Mouse (Mus musculus) embryonic fibroblast, embryonic 13.5 days (primary cell): ENCODE data around the gene Proser3. TPM values are rescaled to one million over a fixed set of nuclear protein-coding genes. Genes with fewer than 3 reads are reported as not detected.

Experiments
- H3K27ac ChIP-seq: 2 replicates; pipeline ENCODE4 v1.5.1; 2012; ENCODE audit warnings: low read length, control low read depth, inconsistent platforms; ENCODE audit not compliant: insufficient read depth
- H3K4me1 ChIP-seq: 2 replicates; pipeline ENCODE4 v1.6.1; 2011; ENCODE audit warnings: low read length; ENCODE audit not compliant: control insufficient read depth, insufficient read depth
- H3K4me3 ChIP-seq: 2 replicates; pipeline ENCODE4 v1.5.1; 2011; ENCODE audit warnings: mild to moderate bottlenecking, control low read depth, low read length; ENCODE audit not compliant: insufficient read depth
- CTCF ChIP-seq: IDR thresholded peaks from 2 replicates; pipeline ENCODE4 v1.5.1; 2011; ENCODE audit warnings: mild to moderate bottlenecking, control low read depth, low read length, moderate library complexity, borderline replicate concordance; ENCODE audit not compliant: insufficient read depth
- POLR2A ChIP-seq: IDR thresholded peaks from 2 replicates; pipeline ENCODE4 v1.6.1; 2011; ENCODE audit warnings: low read depth, mild to moderate bottlenecking, control low read depth, low read length, moderate library complexity
- polyA plus RNA-seq: library from polyadenylated mRNA; stranded (reverse); fragments of >200 nt; gene quantifications from 2 replicates; pipeline ENCODE4 v1.2.4, GENCODE M21; 2011; ENCODE audit warnings: low read depth; ENCODE audit not compliant: missing spikeins, insufficient read length

The Proser3 gene
- polyA plus RNA-seq, 1 experiment, result 8.0 TPM

DNA sequence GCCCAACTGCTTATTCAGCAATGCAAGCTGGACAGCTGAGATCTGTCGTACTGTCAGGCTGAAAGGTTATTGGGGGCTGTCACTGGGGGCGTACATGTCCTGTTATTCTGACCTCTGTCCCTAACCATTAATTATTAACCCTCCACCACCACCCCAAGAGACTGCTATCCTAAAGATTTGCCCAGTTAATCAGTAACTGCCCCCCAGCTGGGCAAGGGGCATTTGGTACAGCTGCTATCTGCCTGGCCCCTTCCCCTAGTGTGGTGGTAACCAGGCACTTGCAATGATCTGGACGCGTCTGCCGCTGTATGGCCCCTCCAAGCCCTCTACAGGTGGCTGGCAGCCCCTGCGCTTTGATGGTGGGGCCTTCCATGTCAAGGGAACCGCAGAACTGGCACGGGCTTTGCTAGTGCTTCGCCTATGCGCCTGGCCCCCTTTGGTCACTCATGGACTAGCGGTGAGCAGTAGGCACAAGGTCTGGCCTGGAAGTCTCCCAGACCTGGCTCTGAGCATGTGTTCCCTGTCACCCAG, 58.6 kb downstream of the Proser3 start, which contains the start of gene Prodh2:
TSS of gene Prodh2 (plus strand) at position 222 of the 531 bp plus-strand sequence.
- no peak within 1 kb of the TSS for H3K4me3 ChIP-seq
- H3K4me1 ChIP-seq, result no peaks in the 10 kb centered on the region
- H3K27ac ChIP-seq, result no peak within 1 kb of the TSS
- no peak for TF ChIP-seq POLR2A
- TF ChIP-seq CTCF, result no peak

- Histone ChIP-seq H3K27ac (no peak overlapping the region), H3K4me1 (no peaks in the 10 kb centered on the region), H3K4me3 (no peak overlapping the region)
- TF ChIP-seq POLR2A, result no peak
- TF ChIP-seq CTCF, result peak; percentile 63; the same call in 1 of the 2 replicates
These were observed 59.3 kb downstream of the Proser3 start for GRCm38 (mm10) chr7:30492765-30493164.

- Histone ChIP-seq H3K4me3 (no peak overlapping the region), H3K4me1 (no peaks in the 10 kb centered on the region), H3K27ac (no peak overlapping the region)
- TF ChIP-seq POLR2A, result no peak
- no peak for TF ChIP-seq CTCF
These were observed 61.2 kb downstream of the Proser3 start for GRCm38 (mm10) chr7:30490957-30491307.

- Histone ChIP-seq H3K27ac (no peak overlapping the region), H3K4me1 (no peaks in the 10 kb centered on the region), H3K4me3 (no peak overlapping the region)
- TF ChIP-seq CTCF, result no peak
- no peak for TF ChIP-seq POLR2A
These were observed 61.7 kb downstream of the Proser3 start for GRCm38 (mm10) chr7:30490251-30490956.

Other genes starting within 250 kb of the Proser3 start
- 20.7 and 21.3 TPM in 2 replicates for gene Alkbh6, start 243.6 kb downstream of the Proser3 start, polyA plus RNA-seq
- gene Syne4, start 237.5 kb downstream of the Proser3 start, polyA plus RNA-seq, result 1.5 and 2.6 TPM in 2 replicates
- gene E130208F15Rik, start 230.6 kb downstream of the Proser3 start, polyA plus RNA-seq, result 0.67 and 0.90 TPM in 2 replicates
- 6.1 and 6.8 TPM in 2 replicates for gene Sdhaf1, start 228.4 kb downstream of the Proser3 start, polyA plus RNA-seq
- 7.5 and 7.6 TPM in 2 replicates for gene Lrfn3, start 189.5 kb downstream of the Proser3 start, polyA plus RNA-seq
- gene Tyrobp, start 138.5 kb downstream of the Proser3 start, polyA plus RNA-seq, result 7.6 TPM in 1 of 2 replicates, not detected in the other
- gene Hcst, start 132.4 kb downstream of the Proser3 start, polyA plus RNA-seq, result not detected in 2 replicates
- 0.42 and 1.1 TPM in 2 replicates for gene Nfkbid, start 130.6 kb downstream of the Proser3 start, polyA plus RNA-seq
- 30.8 and 34.2 TPM in 2 replicates for gene Aplp1, start 106.8 kb downstream of the Proser3 start, polyA plus RNA-seq
- gene Kirrel2, start 94.6 kb downstream of the Proser3 start, polyA plus RNA-seq, result not detected in 2 replicates
- gene Nphs1, start 94.0 kb downstream of the Proser3 start, polyA plus RNA-seq, result not detected in 2 replicates
- gene Prodh2, start 58.7 kb downstream of the Proser3 start, polyA plus RNA-seq, result not detected in 2 replicates
- 4.3 and 7.1 TPM in 2 replicates for gene Arhgap33, start 17.2 kb downstream of the Proser3 start, polyA plus RNA-seq
- gene Hspb6, start 121 bp downstream of the Proser3 start, polyA plus RNA-seq, result 55.6 and 58.1 TPM in 2 replicates
- 30.6 and 38.5 TPM in 2 replicates for gene Lin37, start 7.5 kb upstream of the Proser3 start, polyA plus RNA-seq
- 49.1 and 79.1 TPM in 2 replicates for gene U2af1l4, start 11.0 kb upstream of the Proser3 start, polyA plus RNA-seq
- 1.4 and 3.1 TPM in 2 replicates for gene Gm49396, start 11.0 kb upstream of the Proser3 start, polyA plus RNA-seq
- 130 and 134 TPM in 2 replicates for gene Psenen, start 11.3 kb upstream of the Proser3 start, polyA plus RNA-seq
- not detected in 2 replicates for gene Igflr1, start 13.1 kb upstream of the Proser3 start, polyA plus RNA-seq
- 31.9 and 40.1 TPM in 2 replicates for gene Kmt2b, start 36.4 kb upstream of the Proser3 start, polyA plus RNA-seq
- gene Zbtb32, start 46.6 kb upstream of the Proser3 start, polyA plus RNA-seq, result not detected in 2 replicates
- gene Upk1a, start 60.5 kb upstream of the Proser3 start, polyA plus RNA-seq, result 0.47 and 0.49 TPM in 2 replicates
- gene Cox6b1, start 73.9 kb upstream of the Proser3 start, polyA plus RNA-seq, result 550 and 557 TPM in 2 replicates
- gene Etv2, start 83.6 kb upstream of the Proser3 start, polyA plus RNA-seq, result not detected in 2 replicates
- 32.9 and 33.9 TPM in 2 replicates for gene Rbm42, start 98.0 kb upstream of the Proser3 start, polyA plus RNA-seq
- 8.1 and 10.5 TPM in 2 replicates for gene Haus5, start 112.7 kb upstream of the Proser3 start, polyA plus RNA-seq
- not detected in 2 replicates for gene Pmis2, start 119.3 kb upstream of the Proser3 start, polyA plus RNA-seq
- not detected in 2 replicates for gene 2200002J24Rik, start 146.6 kb upstream of the Proser3 start, polyA plus RNA-seq
- gene Atp4a, start 159.9 kb upstream of the Proser3 start, polyA plus RNA-seq, result not detected in 2 replicates
- 136 and 144 TPM in 2 replicates for gene Tmem147, start 177.2 kb upstream of the Proser3 start, polyA plus RNA-seq
- not detected in 2 replicates for gene Gapdhs, start 191.4 kb upstream of the Proser3 start, polyA plus RNA-seq
- 4.4 and 5.1 TPM in 2 replicates for gene Sbsn, start 199.2 kb upstream of the Proser3 start, polyA plus RNA-seq
- gene Dmkn, start 211.5 kb upstream of the Proser3 start, polyA plus RNA-seq, result not detected in 2 replicates
- gene Krtdap, start 235.6 kb upstream of the Proser3 start, polyA plus RNA-seq, result not detected in 2 replicates